Mouse (Mus musculus) mesoderm, embryonic 11.5 days (tissue): ENCODE results near the gene Prpf38b.
"Not testable (repeated sequence)": the region's sequence is repeated elsewhere in the genome, so short reads cannot be mapped to it uniquely, and the experiment has no call there.

ENCODE experiments used
- DNase-seq: peaks from one replicate; pipeline ENCODE4 v3.0.0-alpha.2; 2012; ENCODE audit warnings: low read depth, low spot score

The Prpf38b gene

GRCm38 (mm10) chr3:108900681-108901080 is 10.8 kb downstream of the Prpf38b start:
- DNase-seq = no peak

- no peak for DNase-seq
These were observed 11.4 kb downstream of the Prpf38b start for GRCm38 (mm10) chr3:108900147-108900546.

DNA sequence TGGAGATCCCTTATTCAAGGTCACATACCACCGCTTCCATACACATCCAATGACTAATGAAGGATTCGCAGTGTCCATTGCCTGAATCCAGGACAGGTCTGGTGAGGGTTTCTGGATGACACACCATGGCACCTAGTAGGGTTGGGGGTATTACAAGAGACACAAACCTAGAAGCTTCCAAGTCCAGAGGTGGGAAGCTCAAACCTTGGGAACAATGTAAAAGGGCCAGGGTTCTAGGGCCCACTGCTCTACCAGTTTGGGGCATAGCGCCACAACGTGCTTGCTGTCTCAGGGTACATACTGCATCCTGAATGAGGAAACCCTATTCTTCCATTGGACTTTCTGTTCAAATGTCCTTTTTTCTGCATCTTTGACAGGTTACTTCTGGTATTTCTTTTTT is 12.9 kb downstream of the Prpf38b start:
- DNase-seq = no peak

GRCm38 (mm10) chr3:108892914-108893313 is 18.6 kb downstream of the Prpf38b start:
- no peak for DNase-seq

- DNase-seq = no peak
These were observed 19.4 kb downstream of the Prpf38b start for GRCm38 (mm10) chr3:108892080-108892479.

- no peak for DNase-seq
These were observed 21.6 kb downstream of the Prpf38b start, which contains the start of gene Fndc7 for GRCm38 (mm10) chr3:108889908-108890307. Fndc7 (minus strand) TSS chr3:108890008.

DNA sequence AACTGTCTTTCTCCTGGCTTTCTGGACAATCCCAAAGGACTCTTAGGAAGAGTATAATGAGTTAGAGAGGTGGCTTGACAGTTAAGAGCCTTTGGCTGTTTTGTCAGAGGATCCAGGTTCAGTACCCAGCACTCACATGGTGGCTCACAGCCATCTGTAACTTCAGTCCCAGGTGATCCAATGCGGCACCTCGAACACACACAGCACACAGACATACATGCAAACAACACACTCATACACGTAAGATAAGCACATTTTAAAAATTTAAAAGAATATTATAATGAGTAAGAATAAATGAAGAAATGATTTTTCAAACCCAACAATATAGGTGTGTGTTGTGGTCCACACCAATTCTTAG is 23.9 kb downstream of the Prpf38b start:
- DNase-seq = no peak

DNA sequence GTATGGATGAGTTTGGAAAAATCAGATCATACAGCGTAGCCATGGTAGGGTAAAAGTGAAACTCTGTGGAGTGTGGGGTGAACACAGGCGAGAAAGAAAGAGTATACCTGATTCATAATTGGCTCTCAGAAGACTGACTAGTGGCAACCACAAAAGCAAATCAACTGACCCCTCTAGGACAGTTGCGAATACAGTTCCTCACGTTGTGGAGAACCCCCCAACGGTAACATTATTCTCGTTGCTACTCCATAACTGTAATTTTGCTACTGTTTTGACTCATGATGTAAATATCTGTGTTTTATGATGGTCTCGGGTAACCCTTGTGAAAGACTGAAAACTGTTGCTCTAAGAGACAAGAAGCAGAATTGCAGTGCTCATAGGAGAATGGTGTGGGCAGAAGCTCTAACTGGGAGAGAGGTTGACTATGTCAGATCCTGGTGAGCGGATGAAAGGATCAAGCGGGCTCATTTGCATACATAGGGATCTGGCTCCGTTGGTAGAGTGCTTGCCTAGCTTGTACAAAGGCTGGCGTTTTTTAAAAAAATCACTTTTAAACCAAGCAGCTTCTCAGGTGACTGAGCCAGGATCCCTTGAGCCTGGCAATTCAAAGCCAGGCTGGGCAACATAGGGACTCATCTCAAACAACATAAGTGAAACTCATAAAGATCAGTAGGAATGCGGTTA is 24.5 kb downstream of the Prpf38b start:
- no peak for DNase-seq

DNA sequence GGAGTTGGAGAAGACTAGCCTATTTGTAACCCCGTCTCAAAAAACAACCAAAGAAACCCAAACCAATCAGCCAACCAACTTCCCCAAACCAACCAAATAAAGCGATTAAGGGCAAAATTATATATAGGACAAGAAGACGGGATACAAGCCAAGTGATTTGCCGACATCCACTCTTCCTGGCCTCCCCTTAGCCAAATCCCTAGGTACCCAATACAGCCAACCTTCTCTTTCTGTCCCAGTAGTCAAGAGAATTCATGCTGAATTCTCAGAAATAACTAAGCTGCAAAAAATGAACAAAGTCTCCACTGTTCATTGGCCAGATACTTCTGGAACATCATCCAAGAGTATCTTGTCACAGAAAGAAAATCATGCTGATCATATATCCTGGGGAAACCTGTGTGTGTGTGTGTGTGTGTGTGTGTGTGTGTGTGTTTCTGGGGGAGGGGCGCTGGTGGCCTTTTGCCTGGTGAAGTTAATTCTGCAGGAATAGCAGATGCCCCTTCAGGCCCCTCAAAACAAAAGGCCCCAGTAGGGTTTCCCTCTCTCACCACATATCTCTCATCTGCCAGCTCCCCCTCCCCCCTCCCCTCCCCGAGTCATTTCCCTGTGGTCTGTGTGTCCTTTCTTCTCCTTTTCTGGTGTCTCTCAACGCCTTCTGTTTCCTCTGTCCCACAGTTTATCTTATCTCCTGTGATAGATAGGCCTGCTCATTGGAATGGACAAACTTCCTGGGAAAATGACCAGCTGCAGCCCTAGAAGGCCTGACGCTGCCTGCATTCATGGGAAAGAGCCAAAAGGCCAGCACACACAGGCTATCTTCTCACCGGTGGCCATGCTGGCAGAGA is 25.6 kb downstream of the Prpf38b start:
- DNase-seq = peak; percentile 55

- DNase-seq = no peak
These were observed 26.7 kb downstream of the Prpf38b start for GRCm38 (mm10) chr3:108884706-108885289.

- no peak for DNase-seq
These were observed 28.5 kb downstream of the Prpf38b start for GRCm38 (mm10) chr3:108883067-108883466.

DNA sequence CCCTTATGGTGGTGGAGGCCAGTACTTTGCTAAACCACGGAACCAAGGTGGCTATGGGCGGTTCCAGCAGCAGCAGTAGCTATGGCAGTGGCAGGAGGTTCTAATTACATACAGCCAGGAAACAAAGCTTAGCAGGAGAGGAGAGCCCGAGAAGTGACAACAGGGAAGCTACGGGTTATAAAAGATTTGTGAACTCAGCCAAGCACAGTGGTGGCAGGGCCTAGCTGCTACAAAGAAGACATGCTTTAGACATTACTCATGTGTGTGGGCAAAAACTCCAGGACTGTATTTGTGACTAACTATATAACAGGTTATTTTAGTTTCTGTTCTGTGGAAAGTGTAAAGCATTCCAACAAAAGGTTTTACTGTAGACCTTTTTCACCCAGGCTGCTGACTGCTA is 29.7 kb downstream of the Prpf38b start:
- DNase-seq = not testable (repeated sequence)

DNA sequence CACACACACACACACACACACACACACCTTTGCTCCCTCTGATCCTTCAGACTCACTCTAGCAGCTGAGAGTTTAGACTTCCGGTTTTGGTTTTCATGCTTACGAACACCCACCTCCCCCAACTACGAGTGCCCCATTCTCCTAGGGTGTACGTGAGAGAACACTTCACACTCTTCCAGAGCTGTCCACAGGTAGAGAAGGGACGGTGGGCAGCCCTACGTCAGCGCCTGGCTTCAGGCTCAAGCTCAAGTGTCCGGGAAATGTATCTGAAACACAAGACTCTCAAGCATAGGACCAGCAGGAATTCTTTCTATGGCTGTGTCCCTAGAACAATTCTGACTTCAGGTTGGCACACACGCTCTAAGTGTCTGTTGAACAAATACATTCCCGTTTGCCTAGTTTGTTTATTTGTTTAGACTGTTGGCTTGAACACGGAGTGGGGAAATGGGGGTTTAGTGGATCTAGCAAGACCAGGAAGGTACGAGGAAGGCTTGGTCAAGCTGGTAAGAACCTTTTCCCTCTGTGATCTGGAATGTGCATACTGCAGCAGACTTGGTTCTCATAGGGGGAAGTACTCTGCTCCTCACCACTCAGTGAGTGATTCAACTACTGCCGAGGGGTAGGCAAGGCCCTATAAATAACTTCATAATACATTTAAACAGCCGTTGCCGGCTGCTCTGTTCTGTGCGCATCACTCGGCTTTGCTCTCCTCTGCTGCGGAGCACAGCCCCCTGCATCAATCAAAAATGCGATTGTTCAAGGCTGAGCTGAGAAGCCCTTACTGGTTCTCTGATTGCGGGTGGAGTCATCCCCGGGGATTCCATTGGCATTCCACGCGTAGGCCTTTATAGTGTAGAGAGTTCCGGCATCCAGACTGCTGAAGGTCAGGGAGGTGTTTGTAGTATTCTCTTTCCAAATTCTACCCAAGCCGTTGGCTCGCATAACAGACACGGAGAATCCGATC is 30.7 kb downstream of the Prpf38b start:
- DNase-seq = peak; percentile 69

- no peak for DNase-seq
These were observed 31.6 kb downstream of the Prpf38b start for GRCm38 (mm10) chr3:108879836-108880435.

- no peak for DNase-seq
These were observed 32.4 kb downstream of the Prpf38b start for GRCm38 (mm10) chr3:108879129-108879528.

DNA sequence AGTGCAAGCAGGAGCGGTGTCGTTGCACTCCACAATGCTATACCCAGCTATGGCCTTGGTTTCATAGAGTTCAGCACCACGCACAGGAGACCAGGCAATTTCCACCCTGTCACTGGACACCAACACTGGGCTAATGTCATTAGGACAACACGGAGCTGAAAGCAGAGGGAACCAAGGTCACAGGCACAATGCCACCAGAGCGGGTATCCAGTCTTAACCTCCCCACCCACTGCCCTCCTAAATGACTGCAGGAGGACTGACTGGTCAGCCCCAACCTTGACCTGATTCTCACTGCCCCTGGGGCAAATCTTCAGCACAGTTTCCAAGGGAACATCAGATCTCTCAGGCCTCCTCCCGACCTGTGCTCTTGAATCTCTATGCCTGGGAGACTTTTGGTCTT is 40.9 kb downstream of the Prpf38b start:
- DNase-seq = no peak

DNA sequence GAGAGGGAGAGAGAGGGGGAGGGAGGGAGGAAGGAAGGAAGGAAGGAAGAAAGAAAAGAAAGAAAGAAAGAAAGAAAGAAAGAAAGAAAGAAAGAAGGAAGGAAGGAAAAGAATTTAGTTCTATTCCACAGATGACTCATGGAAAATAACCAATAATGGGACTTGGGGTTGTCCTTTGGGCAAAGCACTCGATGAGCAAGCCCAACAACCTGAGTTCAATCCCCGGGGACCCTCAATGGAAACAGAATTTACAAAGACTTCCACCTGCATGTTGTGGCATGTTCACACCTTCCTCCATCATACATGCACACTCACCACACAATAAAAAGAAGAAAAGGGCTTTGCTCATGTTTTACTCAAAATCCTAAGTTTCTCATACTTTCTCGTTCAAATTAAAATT is 44.1 kb downstream of the Prpf38b start:
- no peak for DNase-seq

DNA sequence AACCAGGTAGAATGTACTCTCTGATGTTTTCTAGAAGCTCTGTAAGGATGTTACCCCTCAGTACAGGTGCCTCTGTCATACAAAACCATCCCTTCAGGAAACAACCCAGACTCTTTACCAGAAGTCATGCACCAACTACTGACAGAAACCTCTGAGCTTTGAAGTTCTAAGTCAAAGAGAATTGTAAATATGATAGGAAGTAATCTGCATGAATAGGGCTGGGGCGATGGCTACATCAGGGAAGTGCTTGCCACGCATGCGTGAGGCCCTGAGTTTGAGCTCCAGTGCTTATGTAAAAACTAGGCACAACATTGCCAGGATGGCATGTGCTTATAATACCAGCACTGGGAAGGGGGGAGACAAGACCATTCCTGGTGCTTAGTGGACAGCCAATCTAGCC is 45.9 kb downstream of the Prpf38b start:
- DNase-seq = no peak

DNA sequence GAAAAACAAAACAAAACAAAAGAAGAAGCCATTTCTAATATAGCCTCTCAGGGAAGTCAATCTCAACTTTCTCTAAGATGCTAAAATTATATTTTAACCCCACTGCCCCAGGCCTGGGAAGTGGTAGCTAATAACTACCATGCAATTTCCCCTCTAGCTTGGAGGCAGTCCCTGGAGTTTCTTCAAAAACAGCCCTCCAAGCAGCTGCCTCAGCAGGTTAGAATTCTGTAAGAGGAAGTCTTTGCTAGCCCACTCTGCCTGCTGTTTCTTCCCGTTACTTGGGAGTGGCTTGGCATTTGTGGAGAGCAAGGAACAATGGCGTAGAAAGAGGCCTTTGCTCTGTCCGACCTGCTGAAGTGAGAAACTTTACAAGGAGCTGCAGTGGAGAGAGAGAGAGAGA is 46.4 kb downstream of the Prpf38b start:
- no peak for DNase-seq

DNA sequence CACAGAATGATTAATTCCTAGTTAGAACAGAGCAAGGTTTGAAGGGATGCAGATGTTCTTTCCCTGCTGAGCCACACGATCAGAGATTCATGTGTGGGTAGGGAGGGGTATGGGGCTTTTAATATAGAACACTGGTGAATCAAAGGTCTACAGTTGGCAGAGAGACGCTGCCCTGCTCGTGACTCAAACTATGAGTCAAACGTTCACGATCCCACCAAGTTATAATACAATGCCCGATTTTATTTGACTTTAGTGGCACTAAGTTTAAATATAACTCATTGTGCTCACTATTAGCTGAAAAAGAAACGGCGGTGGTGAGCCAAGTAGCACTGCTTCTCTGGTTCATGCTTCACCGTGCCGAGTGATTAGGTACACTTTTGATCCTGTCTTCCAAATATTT is 48.4 kb downstream of the Prpf38b start:
- DNase-seq = no peak

DNA sequence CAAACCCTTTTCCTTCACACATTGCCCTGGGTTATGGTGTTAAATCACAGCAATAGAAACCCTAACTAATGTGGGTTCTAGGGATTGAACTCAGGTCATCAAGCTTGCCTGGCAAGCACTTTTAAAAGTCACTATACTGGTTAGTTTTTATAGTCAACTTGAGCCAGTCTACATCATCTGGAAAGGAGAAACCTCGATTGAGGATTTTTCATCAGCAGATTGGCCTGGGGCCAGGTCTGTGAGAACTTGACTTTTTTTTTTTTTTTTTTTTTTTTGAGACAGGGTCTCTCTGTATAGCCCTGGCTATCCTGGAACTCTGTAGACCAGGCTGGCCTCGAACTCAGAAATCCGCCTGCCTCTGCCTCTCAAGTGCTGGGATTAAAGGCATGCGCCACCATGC is 49.2 kb downstream of the Prpf38b start:
- DNase-seq = not testable (repeated sequence)
